Mouse (Mus musculus): ENCODE measurements at regions not wholly inside any gene's neighbourhood (a gene's known extent, or its start where the extent isn't known, plus 50 kb on each side); places are given as distances from the start of the nearest gene placed in this dataset.

GRCm38 (mm10) chr15:24275100-24275499, 1138.5 kb downstream of the Basp1 start:
- no peak for DNase-seq
- TF ChIP-seq CTCF (IDR thresholded peaks at IDR 0.05; ENCODE audit: borderline replicate concordance, insufficient read depth, low read depth, low read length): no peak
- no peak for TF ChIP-seq POLR2A (IDR thresholded peaks at IDR 0.05; ENCODE audit: borderline replicate concordance, insufficient read depth, low read length)
- WGBS: 78% methylated on average over 5 of the region's 5 CpGs
- Histone ChIP-seq H3K4me3 (replicated peaks; ENCODE audit: insufficient read depth, low read depth, low read length) (no peak overlapping the region), H3K27ac (ENCODE audit: insufficient read depth, low read length) (no peak overlapping the region), H3K4me1 (ENCODE audit: control insufficient read depth, insufficient read depth, low read length) (no peaks in the 10 kb centered on the region), H3K27me3 (ENCODE audit: control insufficient read depth, insufficient read depth, low read length) (no peaks in the 10 kb centered on the region)

GRCm38 (mm10) chr15:24267360-24267759, 1146.2 kb downstream of the Basp1 start:
- no peaks in the 10 kb centered on the region for H3K27me3 ChIP-seq (ENCODE audit: control insufficient read depth, insufficient read depth, low read length)
- H3K4me3 ChIP-seq (replicated peaks; ENCODE audit: insufficient read depth, low read depth, low read length): no peak overlapping the region
- DNase-seq: no peak
- TF ChIP-seq POLR2A (IDR thresholded peaks at IDR 0.05; ENCODE audit: borderline replicate concordance, insufficient read depth, low read length) (no peak), CTCF (IDR thresholded peaks at IDR 0.05; ENCODE audit: borderline replicate concordance, insufficient read depth, low read depth, low read length) (no peak)
- H3K27ac ChIP-seq (ENCODE audit: insufficient read depth, low read length): no peak overlapping the region
- H3K4me1 ChIP-seq (ENCODE audit: control insufficient read depth, insufficient read depth, low read length): no peaks in the 10 kb centered on the region
